Mouse (Mus musculus) regulatory T cell (primary cell): Measurements from ENCODE around the gene Gm29797.

Experiments used
- in situ Hi-C: fragments of 300-600 bp; cut with MboI, MseI; formaldehyde crosslinking; loops from one replicate; pipeline ENCODE4 v1.15.1; 2025; ENCODE audit warnings: high pct_unique_total_duplicates

The Gm29797 gene

GRCm38 (mm10) chr2:181656734-181657133 lies at the start of gene Gm29797:
Gm29797 (plus strand) TSS chr2:181657034.
- in situ Hi-C loops: no loop called here

- in situ Hi-C loops: no loop called here
Observed at GRCm38 (mm10) chr2:181618761-181619495, 37.9 kb upstream of the Gm29797 start.

GRCm38 (mm10) chr2:181623401-181623800 lies 33.4 kb upstream of the Gm29797 start:
- in situ Hi-C loops: no loop called here

- in situ Hi-C loops: no loop called here
Observed at GRCm38 (mm10) chr2:181628471-181628870, 28.4 kb upstream of the Gm29797 start.

GRCm38 (mm10) chr2:181632624-181633023 lies 24.2 kb upstream of the Gm29797 start:
- in situ Hi-C loops: no loop called here

- in situ Hi-C loops: no loop called here
Observed at GRCm38 (mm10) chr2:181635865-181636264, 21.0 kb upstream of the Gm29797 start.

- in situ Hi-C loops: loop anchor here (10.0 kb wide), 1 partner anchor 60 kb away; no protein-coding TSS in a partner anchor
Observed at GRCm38 (mm10) chr2:181644361-181644760, 12.5 kb upstream of the Gm29797 start.

- in situ Hi-C loops: loop anchor here (10.0 kb wide), 1 partner anchor 59 kb away; no protein-coding TSS in a partner anchor
Observed at GRCm38 (mm10) chr2:181645666-181646065, 11.2 kb upstream of the Gm29797 start.

- in situ Hi-C loops: loop anchor here (10.0 kb wide), 1 partner anchor 58 kb away; no protein-coding TSS in a partner anchor
Observed at GRCm38 (mm10) chr2:181646626-181647472, 10.0 kb upstream of the Gm29797 start.

- in situ Hi-C loops: loop anchor here (10.0 kb wide), 1 partner anchor 56 kb away; no protein-coding TSS in a partner anchor
Observed at GRCm38 (mm10) chr2:181648926-181649325, 7.9 kb upstream of the Gm29797 start.

GRCm38 (mm10) chr2:181653065-181653464 lies 3.8 kb upstream of the Gm29797 start:
- in situ Hi-C loops: no loop called here

- in situ Hi-C loops: no loop called here
Observed at GRCm38 (mm10) chr2:181653523-181653922, 3.3 kb upstream of the Gm29797 start.

- in situ Hi-C loops: no loop called here
Observed at GRCm38 (mm10) chr2:181657441-181657840, 607 bp downstream of the Gm29797 start.

- in situ Hi-C loops: no loop called here
Observed at GRCm38 (mm10) chr2:181658528-181658927, 1.7 kb downstream of the Gm29797 start.

GRCm38 (mm10) chr2:181658930-181659555 lies 2.2 kb downstream of the Gm29797 start:
- in situ Hi-C loops: no loop called here

GRCm38 (mm10) chr2:181659609-181660055 lies 2.8 kb downstream of the Gm29797 start:
- in situ Hi-C loops: no loop called here

- in situ Hi-C loops: no loop called here
Observed at GRCm38 (mm10) chr2:181662620-181663297, 5.9 kb downstream of the Gm29797 start.

- in situ Hi-C loops: no loop called here
Observed at GRCm38 (mm10) chr2:181663298-181663630, 6.4 kb downstream of the Gm29797 start.

GRCm38 (mm10) chr2:181670285-181670912 lies 13.6 kb downstream of the Gm29797 start:
- in situ Hi-C loops: no loop called here

GRCm38 (mm10) chr2:181670913-181671311 lies 14.1 kb downstream of the Gm29797 start:
- in situ Hi-C loops: no loop called here

GRCm38 (mm10) chr2:181671326-181671725 lies 14.5 kb downstream of the Gm29797 start, which contains the start of gene Sox18:
Sox18 (minus strand) TSS chr2:181671640.
- in situ Hi-C loops: no loop called here
